Mouse (Mus musculus) midbrain, postnatal 0 days (tissue): ENCODE results near the gene Pcmt1. TPM values are rescaled to one million over a fixed set of nuclear protein-coding genes. Genes with fewer than 3 reads are reported as not detected.

Experiments used
- ATAC-seq: fragments of 200-750 bp; cut with Nextera tagmentation; 2 replicates; pipeline ENCODE4 v1.8.0; 2017; ENCODE audit warnings: moderate number of reproducible peaks, mild to moderate bottlenecking, moderate TSS enrichment, moderate library complexity; ENCODE audit not compliant: low FRiP score
- DNase-seq: peaks from one replicate; pipeline ENCODE4 v3.0.0-alpha.2; 2015; ENCODE audit warnings: low spot score
- H3K27ac ChIP-seq: fragments of 300-500 bp; sonication (generic); 2 replicates; pipeline ENCODE4 v1.5.1; 2014; ENCODE audit warnings: low read depth, mild to moderate bottlenecking, low read length, mixed read lengths
- H3K27me3 ChIP-seq: fragments of 300-500 bp; sonication (generic); 2 replicates; pipeline ENCODE4 v1.6.1; 2014; ENCODE audit warnings: low read length, control low read depth, mixed read lengths; ENCODE audit not compliant: insufficient read depth
- H3K36me3 ChIP-seq: fragments of 300-500 bp; sonication (generic); 2 replicates; pipeline ENCODE4 v1.6.1; 2014; ENCODE audit warnings: low read length, control low read depth, mixed read lengths; ENCODE audit not compliant: insufficient read depth
- H3K4me1 ChIP-seq: fragments of 300-500 bp; sonication (generic); 2 replicates; pipeline ENCODE4 v1.6.1; 2014; ENCODE audit warnings: mild to moderate bottlenecking, control low read depth, antibody characterized with exemption, low read length, mixed read lengths; ENCODE audit not compliant: insufficient read depth
- H3K4me2 ChIP-seq: fragments of 300-500 bp; sonication (generic); 2 replicates; pipeline ENCODE4 v1.6.1; 2014; ENCODE audit warnings: low read depth, mild to moderate bottlenecking, low read length, mixed read lengths; ENCODE audit not compliant: poor library complexity, severe bottlenecking
- H3K4me3 ChIP-seq: fragments of 300-500 bp; sonication (generic); 2 replicates; pipeline ENCODE4 v1.5.1; 2014; ENCODE audit warnings: low read depth, mild to moderate bottlenecking, low read length, moderate library complexity
- H3K9ac ChIP-seq: fragments of 300-500 bp; sonication (generic); replicated peaks from 2 replicates; pipeline ENCODE4 v1.6.1; 2014; ENCODE audit warnings: mild to moderate bottlenecking, low read length, moderate library complexity, mixed read lengths; ENCODE audit not compliant: poor library complexity, severe bottlenecking
- H3K9me3 ChIP-seq: fragments of 300-500 bp; sonication (generic); 2 replicates; pipeline ENCODE4 v1.6.1; 2016; ENCODE audit warnings: low read length, control low read depth
- CTCF ChIP-seq: IDR thresholded peaks from 2 replicates; pipeline ENCODE4 v1.5.1; 2016; ENCODE audit warnings: antibody characterized with exemption, mild to moderate bottlenecking
- WGBS: fragments of 180-500 bp; shearing (Covaris S2); extraction: QIAGEN DNeasy Blood & Tissue Kit; methylation state at CpG from one replicate; pipeline ENCODE4 v1.1.7; 2014; 5-methylcytosine and 5-hydroxymethylcytosine counted together
- polyA plus RNA-seq: library from polyadenylated mRNA; unstranded; fragments of >200 nt; fragmentation: Nextera tagmentation; extraction: Ambion mirVana; gene quantifications from 2 replicates; pipeline ENCODE4 v1.2.1, GENCODE M21; 2015
- total RNA-seq: library from RNA; depleted of rRNA; stranded (reverse); fragments of >200 nt; gene quantifications from 2 replicates; pipeline ENCODE4 v1.2.3, GENCODE M21; 2014; rRNA removed

The Pcmt1 gene
- total and polyA plus RNA-seq, 2 experiments from 2014 or later, result 70.6 to 179 TPM

GRCm38 (mm10) chr10:7581401-7581800, 99.5 kb downstream of the Pcmt1 start:
- DNase-seq, result no peak

More at GRCm38 (mm10) chr10:7581401-7581800, 99.5 kb downstream of the Pcmt1 start:
- ATAC-seq, result no peak
- H3K4me3 ChIP-seq, result no peak overlapping the region
- H3K27ac ChIP-seq, result no peak overlapping the region
- no peak overlapping the region for H3K9ac ChIP-seq
- WGBS, result 97% methylated on average over 2 of the region's 2 CpGs
- no peak overlapping the region for H3K4me2 ChIP-seq
- no peak for TF ChIP-seq CTCF
- no peaks in the 10 kb centered on the region for H3K9me3 ChIP-seq
- H3K36me3 ChIP-seq, result no peaks in the 10 kb centered on the region
- H3K4me1 ChIP-seq, result no peaks in the 10 kb centered on the region
- H3K27me3 ChIP-seq, result no peaks in the 10 kb centered on the region

Other genes starting within 250 kb of the Pcmt1 start
- gene Ulbp1, start 207.5 kb downstream of the Pcmt1 start, total RNA-seq, result 0.49 and 0.85 TPM in 2 replicates
- 0.11 and 0.27 TPM in 2 replicates for gene Ulbp1, start 207.5 kb downstream of the Pcmt1 start, polyA plus RNA-seq
- 123 and 139 TPM in 2 replicates for gene Lrp11, start 91.3 kb downstream of the Pcmt1 start, total RNA-seq
- gene Lrp11, start 91.3 kb downstream of the Pcmt1 start, polyA plus RNA-seq, result 48.2 and 51.7 TPM in 2 replicates
- gene Nup43, start 13.6 kb downstream of the Pcmt1 start, total RNA-seq, result 7.8 and 8.0 TPM in 2 replicates
- 17.5 and 17.8 TPM in 2 replicates for gene Nup43, start 13.6 kb downstream of the Pcmt1 start, polyA plus RNA-seq
- gene Lats1, start 78 bp upstream of the Pcmt1 start, total RNA-seq, result 45.4 and 50.9 TPM in 2 replicates
- 6.5 and 7.7 TPM in 2 replicates for gene Lats1, start 78 bp upstream of the Pcmt1 start, polyA plus RNA-seq
- 12.6 and 13.3 TPM in 2 replicates for gene Katna1, start 44.9 kb upstream of the Pcmt1 start, total RNA-seq
- gene Katna1, start 44.9 kb upstream of the Pcmt1 start, polyA plus RNA-seq, result 15.5 and 17.2 TPM in 2 replicates
- 22.2 and 35.4 TPM in 2 replicates for gene Ginm1, start 111.7 kb upstream of the Pcmt1 start, total RNA-seq
- 65.4 and 67.9 TPM in 2 replicates for gene Ginm1, start 111.7 kb upstream of the Pcmt1 start, polyA plus RNA-seq
- gene Ppil4, start 111.8 kb upstream of the Pcmt1 start, total RNA-seq, result 30.6 and 40.5 TPM in 2 replicates
- 46.0 and 50.6 TPM in 2 replicates for gene Ppil4, start 111.8 kb upstream of the Pcmt1 start, polyA plus RNA-seq
- gene Zc3h12d, start 151.3 kb upstream of the Pcmt1 start, total RNA-seq, result 0.14 and 0.16 TPM in 2 replicates
- 0.20 and 0.34 TPM in 2 replicates for gene Zc3h12d, start 151.3 kb upstream of the Pcmt1 start, polyA plus RNA-seq